Mouse (Mus musculus): Measurements from ENCODE around the gene Gsg1l. TPM values are rescaled to one million over a fixed set of nuclear protein-coding genes. Genes with fewer than 3 reads are reported as not detected.

The Gsg1l gene
- total RNA-seq (2023): under 1 TPM in 1 of 2 experiments, not detected in 1; 0.15 TPM

DNA sequence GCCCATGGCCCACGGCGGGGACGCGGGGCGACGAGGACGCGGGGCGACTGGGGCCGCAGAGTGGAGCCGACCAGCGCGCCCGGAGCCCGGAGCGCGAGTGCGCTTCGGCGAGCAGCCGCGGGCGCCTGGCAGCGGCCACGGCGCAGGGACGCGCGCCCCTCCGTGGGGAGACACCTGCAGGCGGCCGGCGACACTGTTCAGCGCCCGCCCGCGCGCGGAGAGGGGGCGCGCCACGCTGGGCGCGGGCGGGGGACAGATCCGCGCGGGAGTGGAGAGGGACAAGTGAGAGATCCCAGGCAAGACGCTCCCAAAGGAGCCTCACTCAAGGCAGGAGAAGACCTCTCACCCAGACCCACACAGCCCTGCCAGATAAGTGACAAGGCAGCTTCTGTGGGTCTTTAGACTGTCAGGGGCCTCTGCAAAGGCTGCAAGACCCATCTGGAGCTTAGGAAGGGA is at the start of gene Gsg1l:
Gene Gsg1l (minus strand): TSS at position 126 of the 456 bp plus-strand sequence.

Other genes with a start within 250 kb of the Gsg1l start
- 100 to 1,000 TPM; 189 to 204 TPM for gene Xpo6, start 118.1 kb upstream of the Gsg1l start, total RNA-seq (2023)
- gene Sbk1, start 190.2 kb upstream of the Gsg1l start, total RNA-seq (2023): 10 to 100 TPM; 43.6 to 57.3 TPM

Measured in T-cell, adult 66 days (primary cell).